Mouse (Mus musculus) bone marrow, adult 2 months (tissue): ENCODE data around the gene Tbrg1. TPM values are rescaled to one million over a fixed set of nuclear protein-coding genes. Genes with fewer than 3 reads are reported as not detected.

Experiments
- H3K27ac ChIP-seq: fragments of 200-500 bp; 2 replicates; pipeline ENCODE4 v1.5.1; 2012; ENCODE audit warnings: low read depth, mild to moderate bottlenecking, control low read depth, inconsistent platforms, low read length; ENCODE audit not compliant: control insufficient read depth, poor library complexity, insufficient read depth
- H3K4me1 ChIP-seq: fragments of 200-500 bp; 2 replicates; pipeline ENCODE4 v1.6.1; 2011; ENCODE audit warnings: low read length; ENCODE audit not compliant: control insufficient read depth, insufficient read depth
- H3K4me3 ChIP-seq: fragments of 200-500 bp; replicated peaks from 2 replicates; pipeline ENCODE3; 2011; ENCODE audit warnings: mild to moderate bottlenecking, low read depth, low read length, control low read depth; ENCODE audit not compliant: control insufficient read depth
- CTCF ChIP-seq: fragments of 200-500 bp; IDR thresholded peaks from 2 replicates; pipeline ENCODE4 v1.5.1; 2011; ENCODE audit warnings: low read length, control low read depth; ENCODE audit not compliant: control insufficient read depth, insufficient read depth
- POLR2A ChIP-seq: fragments of 200-500 bp; IDR thresholded peaks from 2 replicates; pipeline ENCODE4 v1.6.1; 2011; ENCODE audit warnings: low read depth, mild to moderate bottlenecking, control low read depth, low read length, borderline replicate concordance; ENCODE audit not compliant: control insufficient read depth
- whole genome bisulfite sequencing: fragments of 180-500 bp; shearing (Covaris S2); methylation state at CpG from one replicate; pipeline ENCODE4 v1.1.7; 2018; 5-methylcytosine and 5-hydroxymethylcytosine counted together
- polyA plus RNA-seq: library from polyadenylated mRNA; stranded (reverse); fragments of >200 nt; gene quantifications from 2 replicates; pipeline ENCODE4 v1.2.4, GENCODE M21; 2011; ENCODE audit warnings: low replicate concordance; ENCODE audit not compliant: missing spikeins, insufficient read depth, insufficient read length

Gene Tbrg1
- polyA plus RNA-seq, 1 experiment: 49.2 TPM

DNA sequence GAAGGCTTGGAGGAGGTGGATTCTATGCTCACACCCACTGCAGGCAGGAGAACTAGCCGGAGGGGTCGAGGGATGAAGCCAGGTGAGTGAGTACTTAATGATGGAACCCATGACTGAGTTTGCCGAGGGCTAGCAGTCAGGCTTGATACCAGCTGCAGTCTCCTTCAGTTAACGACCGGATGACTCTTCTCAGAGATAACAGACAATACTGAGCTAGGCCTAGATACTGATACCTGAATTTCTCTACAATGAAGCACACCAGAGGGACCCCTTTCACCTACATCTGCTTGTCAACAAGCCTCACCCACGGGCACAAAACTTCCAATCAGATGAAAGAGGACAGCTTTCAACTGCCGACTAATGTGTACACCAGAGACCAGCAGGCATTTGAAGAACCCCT is 8.9 kb upstream of the Tbrg1 start:
- TF ChIP-seq POLR2A: no peak
- Histone ChIP-seq H3K27ac (no peak overlapping the region), H3K4me3 (no peak overlapping the region), H3K4me1 (no peaks in the 10 kb centered on the region; the same call in 1 of the 2 replicates)
- WGBS: 75% methylated on average over 7 of the region's 7 CpGs

DNA sequence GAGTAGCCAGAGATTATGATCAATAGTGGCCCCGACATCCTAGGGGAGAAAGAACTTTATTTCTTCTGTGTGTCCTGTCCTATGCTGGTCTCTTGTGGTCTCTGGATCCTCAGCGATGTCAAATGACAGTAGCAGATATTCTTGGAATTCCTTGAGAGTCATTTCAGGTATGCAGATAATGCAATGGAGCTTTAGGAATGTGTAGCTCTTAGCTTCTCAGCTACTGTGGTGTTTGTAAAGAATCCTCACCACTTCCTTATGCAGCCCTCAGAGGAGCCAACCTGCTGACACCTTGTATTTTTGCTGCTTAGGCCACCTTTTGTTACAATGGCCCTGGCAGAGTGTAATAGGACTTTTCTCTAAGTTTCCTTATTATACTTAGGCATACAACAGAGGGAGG is 7.5 kb upstream of the Tbrg1 start:
- Histone ChIP-seq H3K4me1 (no peaks in the 10 kb centered on the region; the same call in 1 of the 2 replicates), H3K27ac (no peak overlapping the region), H3K4me3 (no peak overlapping the region)
- TF ChIP-seq CTCF: no peak
- no peak for TF ChIP-seq POLR2A
- WGBS: 62% methylated on average over 2 of the region's 2 CpGs

DNA sequence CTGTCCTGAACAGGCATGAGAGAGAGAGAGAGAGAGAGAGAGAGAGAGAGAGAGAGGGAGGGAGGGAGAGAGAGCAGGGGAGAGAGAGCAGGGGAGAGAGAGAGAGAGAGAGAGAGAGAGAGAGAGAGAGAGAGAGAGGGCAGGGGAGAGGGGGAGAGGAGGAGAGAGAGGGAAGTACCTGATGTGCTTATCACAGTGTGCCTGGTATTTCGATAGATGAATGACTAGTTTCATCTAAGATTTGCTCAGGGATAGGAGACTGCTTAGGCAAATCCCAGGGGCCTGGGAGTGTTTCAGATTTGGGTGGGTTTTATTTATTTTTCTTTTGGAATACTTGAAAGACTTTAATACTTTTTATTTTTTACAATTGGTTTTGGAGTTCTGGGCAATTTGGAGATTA is 6.1 kb upstream of the Tbrg1 start:
- H3K4me1 ChIP-seq: no peaks in the 10 kb centered on the region; the same call in 1 of the 2 replicates

DNA sequence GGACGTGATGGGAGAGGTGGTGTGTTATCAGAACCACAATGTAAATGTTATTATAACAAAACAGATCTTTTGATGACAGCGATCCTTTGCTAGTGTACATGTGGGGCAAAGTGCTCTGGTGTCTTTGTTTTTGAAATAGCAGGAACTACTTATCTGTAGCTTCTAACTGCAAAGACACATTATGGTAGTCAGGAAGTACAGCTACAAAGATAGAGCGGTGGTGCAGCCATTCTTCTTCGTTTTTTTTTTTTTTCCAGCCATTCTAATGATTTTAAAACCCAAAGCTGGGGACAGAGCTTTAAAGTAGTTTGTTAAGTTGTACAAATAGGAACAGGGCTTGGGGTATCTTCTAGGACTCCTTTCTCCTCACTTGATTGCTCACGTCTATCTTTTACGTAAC is 2.3 kb upstream of the Tbrg1 start:
- WGBS: 69% methylated on average over 6 of the region's 6 CpGs
- no peak for TF ChIP-seq CTCF
- TF ChIP-seq POLR2A: no peak
- Histone ChIP-seq H3K4me3 (no peak overlapping the region), H3K27ac (no peak overlapping the region), H3K4me1 (no peaks in the 10 kb centered on the region; the same call in 1 of the 2 replicates)

More for the DNA sequence above, 6.1 kb upstream of the Tbrg1 start:
- TF ChIP-seq POLR2A (no peak), CTCF (no peak)
- Histone ChIP-seq H3K27ac (no peak overlapping the region), H3K4me3 (no peak overlapping the region)
- WGBS: 40% methylated on average over 1 of the region's 1 CpGs

DNA sequence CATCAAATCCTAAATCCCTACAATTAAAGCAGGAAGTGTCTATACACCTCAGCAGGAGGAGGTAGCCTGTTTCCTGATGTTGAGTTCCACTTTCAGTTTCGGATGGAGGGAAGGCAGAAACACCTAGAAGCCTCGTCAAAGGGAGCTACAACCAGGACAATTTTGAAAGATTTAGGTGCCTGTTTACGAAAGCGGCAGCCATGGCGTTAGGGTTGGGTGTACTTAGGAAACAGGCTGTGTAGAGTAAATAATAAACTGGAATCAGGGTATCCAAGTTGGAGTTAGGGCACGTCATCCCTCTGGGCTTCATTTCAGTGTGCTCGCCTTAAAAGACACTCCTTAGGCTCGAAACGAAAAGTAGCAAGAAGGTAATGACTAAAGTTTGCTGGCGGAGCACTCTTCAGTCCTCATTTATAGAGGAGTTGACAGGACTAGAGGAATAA is 652 bp downstream of the Tbrg1 start:
- H3K4me1 ChIP-seq: no peaks in the 10 kb centered on the region
- TF ChIP-seq CTCF (no peak), POLR2A (no peak)
- WGBS: 1% methylated on average over 10 of the region's 10 CpGs
- H3K4me3 ChIP-seq: peak overlapping the region; percentile 73
- peak overlapping the region; percentile 49; the same call in 1 of the 2 replicates for H3K27ac ChIP-seq

DNA sequence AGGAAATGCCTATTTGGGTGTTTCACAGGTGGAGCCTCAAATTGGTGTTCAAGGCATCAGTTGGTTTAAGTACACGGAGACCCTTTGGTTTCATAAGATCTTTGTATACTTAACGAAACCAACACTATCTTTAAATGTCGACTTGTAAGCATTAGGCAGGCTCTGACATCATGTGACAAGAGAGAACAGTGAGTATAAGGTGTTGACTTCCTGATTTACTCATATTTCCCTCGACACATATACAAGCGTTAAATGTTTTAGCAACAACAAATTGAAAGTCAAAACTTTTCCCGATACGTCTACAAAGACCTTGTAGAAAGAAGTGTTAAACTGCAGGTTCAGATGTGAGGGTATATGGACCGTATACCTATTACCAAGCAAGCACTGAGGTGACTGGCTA is 1.2 kb downstream of the Tbrg1 start:
- 16% methylated on average over 8 of the region's 8 CpGs for WGBS
- Histone ChIP-seq H3K27ac (no peak overlapping the region), H3K4me1 (no peaks in the 10 kb centered on the region), H3K4me3 (peak overlapping the region; percentile 38)
- no peak for TF ChIP-seq CTCF
- TF ChIP-seq POLR2A: no peak

DNA sequence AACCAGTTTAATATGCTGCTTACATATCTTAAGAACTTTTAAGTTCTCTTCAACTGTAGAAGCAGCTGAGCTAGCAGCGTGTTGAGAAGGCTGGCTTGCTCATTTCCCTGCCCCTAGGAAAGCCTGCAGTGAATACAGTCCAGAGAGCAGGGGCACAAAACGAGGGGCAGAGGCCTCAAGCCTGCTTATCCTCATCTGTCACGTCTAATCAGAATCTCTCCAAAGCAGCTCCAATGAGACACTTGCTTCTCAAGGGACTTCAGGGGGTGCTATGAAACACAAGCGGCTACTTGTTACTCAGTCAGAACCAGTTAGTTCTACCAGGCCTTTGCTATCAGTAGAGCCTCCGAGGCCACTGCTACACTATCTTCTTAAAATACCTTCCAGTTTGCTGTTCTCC is 3.3 kb downstream of the Tbrg1 start:
- Histone ChIP-seq H3K4me1 (no peaks in the 10 kb centered on the region), H3K4me3 (no peak overlapping the region), H3K27ac (no peak overlapping the region)
- WGBS: 86% methylated on average over 5 of the region's 5 CpGs
- TF ChIP-seq POLR2A (no peak), CTCF (no peak)

DNA sequence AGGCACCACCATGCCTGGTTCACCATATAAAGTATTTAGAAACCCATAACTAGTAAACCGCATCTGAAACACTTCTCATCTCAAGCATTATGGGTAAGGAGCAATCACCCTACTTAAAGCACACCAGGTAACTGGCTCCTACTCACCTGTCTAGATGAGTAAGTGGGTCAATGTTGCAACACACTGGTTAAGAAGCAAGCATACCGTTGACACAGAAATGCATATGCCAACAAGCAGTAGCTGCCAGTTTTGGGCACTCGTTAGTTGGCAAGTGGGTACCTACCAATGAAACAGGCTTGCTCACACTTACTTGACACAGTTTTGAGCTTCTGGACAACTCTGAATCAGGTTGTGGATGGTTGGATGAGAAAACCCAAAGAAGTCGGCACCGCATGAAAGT is 6.5 kb downstream of the Tbrg1 start:
- no peak for TF ChIP-seq POLR2A
- TF ChIP-seq CTCF: no peak
- WGBS: 89% methylated on average over 5 of the region's 5 CpGs
- H3K27ac ChIP-seq: no peak overlapping the region
- H3K4me1 ChIP-seq: no peaks in the 10 kb centered on the region
- H3K4me3 ChIP-seq: no peak overlapping the region

DNA sequence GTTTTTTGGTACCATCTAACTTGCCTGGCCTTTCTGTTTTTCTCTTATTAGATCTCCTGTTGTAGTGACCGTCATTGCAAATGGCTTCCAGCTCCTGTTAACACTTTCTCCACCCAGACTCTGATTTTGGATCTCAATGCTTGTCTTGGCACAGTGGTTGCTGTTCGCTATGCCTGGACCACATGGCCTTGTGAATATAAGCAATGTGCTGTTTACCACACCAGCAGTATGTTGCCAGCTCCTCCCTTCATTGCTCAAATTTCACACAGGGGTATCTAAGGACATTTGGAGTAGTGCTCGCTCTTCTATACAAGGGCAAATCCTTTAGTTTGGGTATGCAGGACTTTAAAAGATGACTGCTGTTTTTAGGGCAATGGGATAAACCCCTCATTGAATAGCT is 10.9 kb downstream of the Tbrg1 start:
- Histone ChIP-seq H3K4me3 (no peak overlapping the region), H3K27ac (no peak overlapping the region), H3K4me1 (no peaks in the 10 kb centered on the region)
- WGBS: 84% methylated on average over 3 of the region's 3 CpGs
- TF ChIP-seq POLR2A (no peak), CTCF (no peak)
